Mouse (Mus musculus): ENCODE measurements around the gene Efr3b. TPM values are rescaled to one million over a fixed set of nuclear protein-coding genes. Genes with fewer than 3 reads are reported as not detected.

Efr3b gene
- polyA plus RNA-seq, 1 experiment from 2014 or later: 37.2 TPM

DNA sequence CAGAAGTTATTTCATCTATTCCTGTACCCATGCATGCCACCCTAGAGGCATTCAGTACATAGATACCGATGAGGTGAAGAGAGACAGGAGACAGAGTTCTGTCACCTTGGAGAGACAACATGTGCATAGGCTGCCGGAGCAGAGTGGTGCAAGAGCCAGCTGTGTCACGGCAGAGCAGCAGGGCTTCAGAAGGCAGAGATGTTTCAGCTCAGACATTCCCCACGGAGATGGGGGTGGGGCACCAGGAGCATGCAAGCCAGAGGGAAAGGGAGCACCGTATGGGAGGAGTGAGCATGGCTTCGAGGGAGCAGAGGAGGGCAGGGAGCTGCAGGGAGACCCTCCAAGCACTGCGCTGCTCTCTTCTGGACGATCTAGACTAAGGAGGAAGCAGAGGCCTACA lies 18.2 kb downstream of the Efr3b start:
- H3K9ac ChIP-seq (replicated peaks; ENCODE audit: low read depth, low read length): no peak overlapping the region
- H3K4me3 ChIP-seq (replicated peaks; ENCODE audit: low read length): no peak overlapping the region
- H3K9me3 ChIP-seq (ENCODE audit: control insufficient read depth, low read length): no peaks in the 10 kb centered on the region
- no peaks in the 10 kb centered on the region for H3K36me3 ChIP-seq (ENCODE audit: control insufficient read depth, insufficient read depth)
- 72% methylated on average over 7 of the region's 8 CpGs for WGBS
- no peak overlapping the region for H3K27ac ChIP-seq (ENCODE audit: low read length)
- H3K4me1 ChIP-seq (replicated peaks; ENCODE audit: control insufficient read depth, insufficient read depth, low read length): peaks cover 11% of the 10 kb centered on the region
- no peaks in the 10 kb centered on the region for H3K27me3 ChIP-seq (replicated peaks; ENCODE audit: control insufficient read depth, insufficient read depth, low read length)
- no peak overlapping the region for H3K4me2 ChIP-seq (ENCODE audit: low read length)
- no peak for ATAC-seq

DNA sequence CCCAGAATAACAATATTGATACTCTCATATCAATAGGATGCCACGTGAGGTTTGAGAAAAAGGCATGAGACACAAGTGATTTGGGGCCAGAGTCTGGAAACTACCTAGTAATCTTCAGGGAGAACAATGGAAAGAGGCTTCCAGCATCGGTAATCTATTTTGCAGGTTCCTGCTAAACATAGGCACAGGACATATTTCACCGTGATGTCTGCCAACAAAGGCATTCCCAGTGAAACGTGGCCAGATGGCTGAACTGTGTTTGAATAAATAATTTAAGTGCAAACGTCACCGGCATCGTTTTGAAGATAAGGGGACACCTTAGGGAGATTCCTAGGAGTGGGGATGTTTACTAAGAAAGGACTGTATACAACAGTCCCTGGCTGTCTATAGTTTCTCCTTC lies 22.4 kb downstream of the Efr3b start:
- Histone ChIP-seq H3K4me2 (ENCODE audit: low read length) (no peak overlapping the region), H3K36me3 (ENCODE audit: control insufficient read depth, insufficient read depth) (no peaks in the 10 kb centered on the region), H3K4me3 (replicated peaks; ENCODE audit: low read length) (no peak overlapping the region), H3K9me3 (ENCODE audit: control insufficient read depth, low read length) (no peaks in the 10 kb centered on the region), H3K27ac (ENCODE audit: low read length) (peak overlapping the region; percentile 47; the same call in 1 of the 2 replicates), H3K27me3 (replicated peaks; ENCODE audit: control insufficient read depth, insufficient read depth, low read length) (no peaks in the 10 kb centered on the region), H3K4me1 (replicated peaks; ENCODE audit: control insufficient read depth, insufficient read depth, low read length) (peaks cover 6% of the 10 kb centered on the region; the same call in 1 of the 2 replicates), H3K9ac (replicated peaks; ENCODE audit: low read depth, low read length) (no peak overlapping the region)
- ATAC-seq: no peak
- WGBS: 57% methylated on average over 7 of the region's 7 CpGs

DNA sequence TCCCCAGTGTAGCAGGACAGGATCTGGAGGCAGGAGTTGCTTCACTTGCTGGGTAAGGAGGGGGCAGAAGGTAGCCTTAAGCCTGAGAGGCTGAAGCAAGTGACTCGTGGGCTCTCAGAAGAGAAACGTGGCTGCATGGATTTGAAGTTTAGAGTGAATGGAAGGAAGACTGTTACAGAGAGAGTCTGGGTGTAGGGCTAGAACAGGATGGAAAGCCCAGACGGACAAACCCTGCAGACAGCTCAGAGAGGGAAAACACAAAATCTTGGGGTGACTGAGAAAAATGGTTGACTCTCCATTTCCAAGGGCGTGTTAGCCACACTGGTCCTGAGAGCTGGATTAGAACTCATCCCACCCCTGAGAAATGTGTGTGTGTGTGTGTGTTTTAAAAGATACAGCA lies 23.0 kb downstream of the Efr3b start:
- WGBS: 75% methylated on average over 4 of the region's 4 CpGs

DNA sequence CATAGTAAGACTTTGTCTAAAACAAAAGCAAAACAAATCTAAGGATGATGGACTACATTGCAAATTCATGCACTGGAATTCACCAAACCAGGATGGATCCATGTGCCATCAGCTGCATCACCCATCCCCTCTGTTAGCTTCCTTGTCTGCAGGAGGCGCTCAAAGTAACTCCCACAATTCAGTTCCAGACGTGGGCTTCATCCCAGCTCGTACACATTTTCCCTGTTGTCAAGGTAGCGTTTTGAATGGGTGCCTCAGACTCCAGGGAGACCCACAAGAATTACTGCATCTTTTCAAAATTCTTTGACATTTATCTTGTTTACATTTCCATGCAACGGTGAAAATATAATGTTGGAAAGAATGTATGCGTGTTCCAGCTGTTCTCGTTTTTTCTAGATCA lies 23.5 kb downstream of the Efr3b start:
- no peak overlapping the region for H3K9ac ChIP-seq (replicated peaks; ENCODE audit: low read depth, low read length)
- 72% methylated on average over 7 of the region's 7 CpGs for WGBS
- no peaks in the 10 kb centered on the region for H3K9me3 ChIP-seq (ENCODE audit: control insufficient read depth, low read length)
- peaks cover 4% of the 10 kb centered on the region; the same call in 1 of the 2 replicates for H3K4me1 ChIP-seq (replicated peaks; ENCODE audit: control insufficient read depth, insufficient read depth, low read length)
- no peak overlapping the region for H3K4me3 ChIP-seq (replicated peaks; ENCODE audit: low read length)
- H3K27ac ChIP-seq (ENCODE audit: low read length): no peak overlapping the region
- no peak overlapping the region for H3K4me2 ChIP-seq (ENCODE audit: low read length)
- no peak for ATAC-seq
- no peaks in the 10 kb centered on the region for H3K36me3 ChIP-seq (ENCODE audit: control insufficient read depth, insufficient read depth)
- H3K27me3 ChIP-seq (replicated peaks; ENCODE audit: control insufficient read depth, insufficient read depth, low read length): no peaks in the 10 kb centered on the region

More for the DNA sequence above, 23.0 kb downstream of the Efr3b start:
- no peaks in the 10 kb centered on the region for H3K27me3 ChIP-seq (replicated peaks; ENCODE audit: control insufficient read depth, insufficient read depth, low read length)
- H3K9ac ChIP-seq (replicated peaks; ENCODE audit: low read depth, low read length): no peak overlapping the region
- no peak overlapping the region for H3K27ac ChIP-seq (ENCODE audit: low read length)
- no peak for ATAC-seq
- no peaks in the 10 kb centered on the region for H3K36me3 ChIP-seq (ENCODE audit: control insufficient read depth, insufficient read depth)
- H3K4me3 ChIP-seq (replicated peaks; ENCODE audit: low read length): no peak overlapping the region
- H3K4me2 ChIP-seq (ENCODE audit: low read length): no peak overlapping the region
- peaks cover 6% of the 10 kb centered on the region; the same call in 1 of the 2 replicates for H3K4me1 ChIP-seq (replicated peaks; ENCODE audit: control insufficient read depth, insufficient read depth, low read length)
- no peaks in the 10 kb centered on the region for H3K9me3 ChIP-seq (ENCODE audit: control insufficient read depth, low read length)

DNA sequence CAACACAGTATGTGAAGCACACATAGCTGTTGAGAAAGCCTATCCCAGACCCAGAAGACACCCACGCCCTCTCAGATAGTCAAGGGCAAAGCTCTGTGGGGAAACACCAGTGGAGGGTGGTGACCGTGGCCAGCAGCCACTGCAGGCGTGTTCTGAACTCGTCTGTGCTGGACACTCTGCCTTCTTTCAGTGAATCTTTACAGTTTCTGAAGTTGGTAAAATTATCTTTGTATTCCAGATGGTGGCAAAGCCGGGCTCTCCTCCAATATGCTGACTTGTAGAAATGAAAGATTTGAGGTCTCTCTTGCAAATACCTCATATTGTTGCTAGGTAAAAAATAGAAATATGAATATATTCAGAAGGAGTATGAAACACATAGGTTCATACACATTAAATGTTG lies 27.0 kb downstream of the Efr3b start:
- no peak for ATAC-seq

DNA sequence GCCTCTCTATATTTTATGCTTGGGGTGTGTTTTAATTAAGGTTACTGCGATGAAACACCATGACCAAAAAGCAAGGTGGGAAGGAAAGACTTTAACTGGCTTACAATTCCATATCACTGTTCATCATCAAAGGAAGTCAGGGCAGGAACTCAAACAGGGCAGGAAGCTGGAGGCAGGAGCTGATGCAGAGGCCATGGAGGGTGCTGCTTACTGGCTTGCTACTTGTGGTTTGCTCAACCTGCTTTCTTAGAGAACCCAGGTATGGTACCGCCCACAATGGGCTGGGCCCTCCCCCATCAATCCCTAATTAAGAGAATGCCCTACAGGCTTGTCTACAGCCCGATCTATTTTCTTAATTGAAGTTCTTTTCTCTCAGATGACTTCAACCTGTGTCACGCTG lies 27.4 kb downstream of the Efr3b start:
- H3K27ac ChIP-seq (ENCODE audit: low read length): no peak overlapping the region
- H3K27me3 ChIP-seq (replicated peaks; ENCODE audit: control insufficient read depth, insufficient read depth, low read length): no peaks in the 10 kb centered on the region
- H3K36me3 ChIP-seq (ENCODE audit: control insufficient read depth, insufficient read depth): no peaks in the 10 kb centered on the region
- 73% methylated on average over 4 of the region's 4 CpGs for WGBS
- H3K9ac ChIP-seq (replicated peaks; ENCODE audit: low read depth, low read length): no peak overlapping the region
- no peak overlapping the region for H3K4me2 ChIP-seq (ENCODE audit: low read length)
- no peak overlapping the region for H3K4me3 ChIP-seq (replicated peaks; ENCODE audit: low read length)
- ATAC-seq: no peak
- peaks cover 22% of the 10 kb centered on the region for H3K4me1 ChIP-seq (replicated peaks; ENCODE audit: control insufficient read depth, insufficient read depth, low read length)
- H3K9me3 ChIP-seq (ENCODE audit: control insufficient read depth, low read length): no peaks in the 10 kb centered on the region

More for the DNA sequence above, 27.0 kb downstream of the Efr3b start:
- no peak overlapping the region for H3K4me2 ChIP-seq (ENCODE audit: low read length)
- H3K27me3 ChIP-seq (replicated peaks; ENCODE audit: control insufficient read depth, insufficient read depth, low read length): no peaks in the 10 kb centered on the region
- H3K4me1 ChIP-seq (replicated peaks; ENCODE audit: control insufficient read depth, insufficient read depth, low read length): peaks cover 23% of the 10 kb centered on the region
- H3K36me3 ChIP-seq (ENCODE audit: control insufficient read depth, insufficient read depth): no peaks in the 10 kb centered on the region
- WGBS: 83% methylated on average over 5 of the region's 5 CpGs
- no peak overlapping the region for H3K9ac ChIP-seq (replicated peaks; ENCODE audit: low read depth, low read length)
- H3K27ac ChIP-seq (ENCODE audit: low read length): no peak overlapping the region
- H3K4me3 ChIP-seq (replicated peaks; ENCODE audit: low read length): no peak overlapping the region
- no peaks in the 10 kb centered on the region for H3K9me3 ChIP-seq (ENCODE audit: control insufficient read depth, low read length)

DNA sequence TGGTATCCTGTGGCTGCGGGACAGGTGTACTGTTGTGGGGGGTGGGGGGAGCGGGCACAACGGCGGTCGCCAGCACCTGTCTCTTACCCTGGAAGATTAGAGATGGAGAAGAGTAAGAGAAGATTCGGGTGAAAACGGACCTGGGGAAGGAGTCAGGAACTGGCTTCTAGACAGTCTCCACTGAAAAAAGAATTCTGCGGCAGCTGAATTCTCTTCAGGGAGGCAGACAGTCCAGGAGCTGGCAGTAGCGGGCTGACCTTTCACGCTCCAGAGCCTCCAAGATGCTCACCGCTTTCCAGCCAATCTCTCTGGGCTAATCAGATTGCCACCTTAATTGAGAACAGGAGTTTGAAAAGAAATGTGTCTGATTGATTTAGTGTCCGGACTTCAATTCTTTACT lies 30.0 kb downstream of the Efr3b start:
- Histone ChIP-seq H3K27ac (ENCODE audit: low read length) (no peak overlapping the region), H3K36me3 (ENCODE audit: control insufficient read depth, insufficient read depth) (no peaks in the 10 kb centered on the region), H3K27me3 (replicated peaks; ENCODE audit: control insufficient read depth, insufficient read depth, low read length) (no peaks in the 10 kb centered on the region), H3K9me3 (ENCODE audit: control insufficient read depth, low read length) (no peaks in the 10 kb centered on the region), H3K4me2 (ENCODE audit: low read length) (no peak overlapping the region), H3K4me3 (replicated peaks; ENCODE audit: low read length) (no peak overlapping the region), H3K4me1 (replicated peaks; ENCODE audit: control insufficient read depth, insufficient read depth, low read length) (peaks cover 19% of the 10 kb centered on the region), H3K9ac (replicated peaks; ENCODE audit: low read depth, low read length) (no peak overlapping the region)
- no peak for ATAC-seq
- 39% methylated on average over 12 of the region's 12 CpGs for WGBS

DNA sequence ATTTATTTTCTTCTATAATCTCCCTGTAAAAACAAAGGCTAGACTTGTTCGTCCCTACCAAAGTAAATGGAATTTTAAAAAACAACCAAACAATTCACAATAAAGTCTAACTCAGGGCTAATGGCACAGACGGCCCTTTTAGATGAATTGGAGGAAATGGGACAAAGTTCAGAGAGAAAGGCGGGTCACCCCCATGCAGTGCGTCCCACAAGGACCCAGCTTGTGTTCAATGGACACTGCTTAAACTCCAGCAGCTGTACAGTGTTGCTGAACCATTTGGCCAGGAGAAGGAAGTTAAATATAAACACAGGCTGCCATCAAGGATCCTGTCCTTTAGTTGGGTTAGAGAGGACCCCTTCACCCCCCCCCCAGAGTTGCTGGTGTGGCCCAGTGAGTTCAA lies 30.9 kb downstream of the Efr3b start:
- 0 out of 2 replicates have a peak, but pooled peaks have one; percentile 20 for ATAC-seq
- Histone ChIP-seq H3K9me3 (ENCODE audit: control insufficient read depth, low read length) (no peaks in the 10 kb centered on the region), H3K9ac (replicated peaks; ENCODE audit: low read depth, low read length) (no peak overlapping the region), H3K36me3 (ENCODE audit: control insufficient read depth, insufficient read depth) (no peaks in the 10 kb centered on the region), H3K4me2 (ENCODE audit: low read length) (no peak overlapping the region), H3K4me1 (replicated peaks; ENCODE audit: control insufficient read depth, insufficient read depth, low read length) (peaks cover 19% of the 10 kb centered on the region), H3K27me3 (replicated peaks; ENCODE audit: control insufficient read depth, insufficient read depth, low read length) (no peaks in the 10 kb centered on the region), H3K27ac (ENCODE audit: low read length) (no peak overlapping the region), H3K4me3 (replicated peaks; ENCODE audit: low read length) (no peak overlapping the region)
- 38% methylated on average over 4 of the region's 4 CpGs for WGBS

DNA sequence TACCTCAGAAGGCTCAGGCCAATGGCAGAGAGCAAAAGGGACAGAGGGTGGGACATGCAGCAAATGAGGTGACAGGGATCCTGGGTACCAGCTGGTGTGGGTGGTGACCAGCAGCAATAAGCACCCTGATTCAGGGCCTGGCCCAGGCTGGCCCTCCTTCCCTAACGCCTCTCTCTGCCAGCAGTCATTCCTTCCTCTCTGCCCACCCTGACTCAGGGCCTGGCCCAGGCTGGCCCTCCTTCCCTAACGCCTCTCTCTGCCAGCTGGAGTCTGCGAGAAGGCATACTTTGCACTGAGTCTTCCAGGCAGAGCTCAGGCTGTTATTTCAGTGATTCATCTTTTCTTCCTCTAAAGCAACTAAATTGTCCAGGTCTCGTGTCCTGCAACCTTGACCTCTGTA lies 31.5 kb downstream of the Efr3b start:
- ATAC-seq: peak; percentile 28; the same call in 1 of the 2 replicates
- 50% methylated on average over 4 of the region's 4 CpGs for whole genome bisulfite sequencing
- Histone ChIP-seq H3K4me1 (replicated peaks; ENCODE audit: control insufficient read depth, insufficient read depth, low read length) (peaks cover 19% of the 10 kb centered on the region), H3K9ac (replicated peaks; ENCODE audit: low read depth, low read length) (no peak overlapping the region), H3K27me3 (replicated peaks; ENCODE audit: control insufficient read depth, insufficient read depth, low read length) (no peaks in the 10 kb centered on the region), H3K4me3 (replicated peaks; ENCODE audit: low read length) (no peak overlapping the region), H3K9me3 (ENCODE audit: control insufficient read depth, low read length) (no peaks in the 10 kb centered on the region), H3K27ac (ENCODE audit: low read length) (peak overlapping the region; percentile 47; the same call in 1 of the 2 replicates), H3K36me3 (ENCODE audit: control insufficient read depth, insufficient read depth) (no peaks in the 10 kb centered on the region), H3K4me2 (ENCODE audit: low read length) (no peak overlapping the region)

DNA sequence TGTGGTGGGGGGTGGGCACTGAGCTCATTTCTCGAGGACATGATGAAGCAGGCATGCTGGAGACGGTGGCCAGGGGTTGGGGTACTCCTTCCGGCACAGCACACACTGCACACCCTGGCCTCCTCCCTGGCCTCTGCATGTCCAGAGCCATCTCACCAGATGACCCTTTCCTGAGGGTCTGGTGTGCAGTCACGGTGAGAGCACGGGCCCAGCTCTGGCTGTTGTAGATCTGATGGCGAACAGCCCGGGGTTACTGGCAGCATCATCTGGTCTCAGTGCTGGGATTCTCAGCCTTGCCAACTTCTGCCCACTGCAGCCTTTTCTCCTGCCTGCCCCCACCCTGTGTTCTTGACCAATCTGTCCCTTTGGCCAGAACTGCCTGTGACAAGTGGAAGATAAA lies 32.6 kb downstream of the Efr3b start:
- H3K9ac ChIP-seq (replicated peaks; ENCODE audit: low read depth, low read length): no peak overlapping the region
- H3K4me2 ChIP-seq (ENCODE audit: low read length): no peak overlapping the region
- H3K4me3 ChIP-seq (replicated peaks; ENCODE audit: low read length): no peak overlapping the region
- H3K9me3 ChIP-seq (ENCODE audit: control insufficient read depth, low read length): no peaks in the 10 kb centered on the region
- H3K36me3 ChIP-seq (ENCODE audit: control insufficient read depth, insufficient read depth): no peaks in the 10 kb centered on the region
- WGBS: 82% methylated on average over 7 of the region's 7 CpGs
- H3K27ac ChIP-seq (ENCODE audit: low read length): no peak overlapping the region
- H3K27me3 ChIP-seq (replicated peaks; ENCODE audit: control insufficient read depth, insufficient read depth, low read length): no peaks in the 10 kb centered on the region
- peaks cover 19% of the 10 kb centered on the region for H3K4me1 ChIP-seq (replicated peaks; ENCODE audit: control insufficient read depth, insufficient read depth, low read length)
- no peak for ATAC-seq
